Mouse (Mus musculus) MEL (cell line): ENCODE data around the gene Acot13. TPM values are rescaled to one million over a fixed set of nuclear protein-coding genes. Genes with fewer than 3 reads are reported as not detected.

Experiments
- DNase-seq: peaks from one replicate; pipeline ENCODE4 v3.0.0; 2011; ENCODE audit warnings: low read depth, low spot score
- H3K27ac ChIP-seq: 2 replicates; pipeline ENCODE4 v1.5.1; 2012; ENCODE audit warnings: low read depth, mild to moderate bottlenecking, control low read depth, low read length, moderate library complexity; ENCODE audit not compliant: control insufficient read depth
- H3K27me3 ChIP-seq, 2 experiments: fragments of 150-350 bp in 1 of 2; sonication (generic) in 1 of 2; 2 replicates each; pipeline ENCODE4 v1.6.1; 2012; ENCODE audit warnings: low read length in 2 of 2, mild to moderate bottlenecking in 2 of 2, improper control_type of control experiment in 1 of 2, moderate library complexity in 1 of 2; ENCODE audit not compliant: insufficient read depth in 2 of 2, control insufficient read depth in 1 of 2
- H3K36me3 ChIP-seq, 2 experiments: 2 replicates each; pipeline ENCODE4 v1.6.1; 2012 to 2014; ENCODE audit warnings: low read length in 2 of 2, improper control_type of control experiment in 1 of 2, inconsistent platforms in 1 of 2, mild to moderate bottlenecking in 1 of 2; ENCODE audit not compliant: insufficient read depth in 2 of 2, control insufficient read depth in 1 of 2
- H3K4me1 ChIP-seq, 2 experiments: fragments of 150-350 bp in 1 of 2; sonication (generic) in 1 of 2; 2 replicates each; pipeline ENCODE4 v1.6.1; 2012; ENCODE audit warnings: low read length in 2 of 2, improper control_type of control experiment in 1 of 2, mild to moderate bottlenecking in 1 of 2; ENCODE audit not compliant: insufficient read depth in 2 of 2, control insufficient read depth in 1 of 2
- H3K4me3 ChIP-seq, 2 experiments: fragments of 150-350 bp in 1 of 2; sonication (generic) in 1 of 2; 2 replicates each; pipeline ENCODE4 v1.5.1; 2012; ENCODE audit warnings: low read depth in 2 of 2, low read length in 2 of 2, mild to moderate bottlenecking in 2 of 2, moderate library complexity in 2 of 2, control low read depth in 1 of 2, improper control_type of control experiment in 1 of 2; ENCODE audit not compliant: control insufficient read depth in 1 of 2, insufficient read depth in 1 of 2
- H3K79me2 ChIP-seq: 2 replicates; pipeline ENCODE4 v1.6.1; 2012; ENCODE audit warnings: mild to moderate bottlenecking, low read length, moderate library complexity; ENCODE audit not compliant: control insufficient read depth, poor library complexity, insufficient read depth
- H3K9ac ChIP-seq: 2 replicates; pipeline ENCODE4 v1.6.1; 2012; ENCODE audit warnings: low read depth, mild to moderate bottlenecking, control low read depth, low read length, moderate library complexity; ENCODE audit not compliant: control insufficient read depth, poor library complexity, severe bottlenecking
- H3K9me3 ChIP-seq: fragments of 150-350 bp; sonication (generic); replicated peaks from 2 replicates; pipeline ENCODE4 v1.6.1; 2012; ENCODE audit warnings: mild to moderate bottlenecking, low read length, improper control_type of control experiment, moderate library complexity; ENCODE audit not compliant: insufficient read depth
- CHD1 ChIP-seq: IDR thresholded peaks from 2 replicates; pipeline ENCODE4 v1.6.1; 2012; ENCODE audit warnings: low read depth, mild to moderate bottlenecking, inconsistent platforms, low read length, improper control_type of control experiment
- CHD2 ChIP-seq: IDR thresholded peaks from 2 replicates; pipeline ENCODE4 v1.6.1; 2011; ENCODE audit warnings: low read length, improper control_type of control experiment
- CTCF ChIP-seq, 3 experiments: IDR thresholded peaks in 2 of 3; conservative IDR thresholded peaks in 1 of 3; 2 replicates each; pipeline ENCODE4 v1.5.1; 2011 to 2012; ENCODE audit warnings: low read length in 3 of 3, low read depth in 2 of 3, mild to moderate bottlenecking in 2 of 3, improper control_type of control experiment in 1 of 3, inconsistent platforms in 1 of 3, mixed read lengths in 1 of 3, moderate library complexity in 1 of 3; ENCODE audit not compliant: control insufficient read depth in 1 of 3, insufficient read depth in 1 of 3, poor library complexity in 1 of 3, severe bottlenecking in 1 of 3
- ELF1 ChIP-seq: IDR thresholded peaks from 2 replicates; pipeline ENCODE4 v1.6.1; 2014; ENCODE audit warnings: low read depth, mild to moderate bottlenecking, inconsistent platforms, low read length, improper control_type of control experiment, moderate library complexity
- ETS1 ChIP-seq: IDR thresholded peaks from 2 replicates; pipeline ENCODE4 v1.6.1; 2012; ENCODE audit warnings: low read depth, mild to moderate bottlenecking, inconsistent platforms, low read length, improper control_type of control experiment, moderate library complexity
- GABPA ChIP-seq: IDR thresholded peaks from 2 replicates; pipeline ENCODE4 v1.6.1; 2012; ENCODE audit warnings: low read depth, mild to moderate bottlenecking, inconsistent platforms, low read length, improper control_type of control experiment, moderate library complexity
- GATA1 ChIP-seq: IDR thresholded peaks from 2 replicates; pipeline ENCODE4 v1.6.1; 2011; ENCODE audit warnings: low read depth, low read length, improper control_type of control experiment
- JUND ChIP-seq: IDR thresholded peaks from 2 replicates; pipeline ENCODE4 v1.6.1; 2011; ENCODE audit warnings: low read depth, mild to moderate bottlenecking, improper control_type of control experiment, low read length
- KAT2A ChIP-seq: conservative IDR thresholded peaks from 2 replicates; pipeline ENCODE4 v1.6.1; 2012; ENCODE audit warnings: low read depth, low read length, improper control_type of control experiment, inconsistent platforms
- MAFK ChIP-seq: IDR thresholded peaks from 2 replicates; pipeline ENCODE4 v1.6.1; 2011; ENCODE audit warnings: low read depth, mild to moderate bottlenecking, low read length, improper control_type of control experiment, borderline replicate concordance
- MAX ChIP-seq: IDR thresholded peaks from 2 replicates; pipeline ENCODE4 v1.6.1; 2011; ENCODE audit warnings: low read length, improper control_type of control experiment
- MEF2A ChIP-seq: IDR thresholded peaks from 2 replicates; pipeline ENCODE4 v1.6.1; 2014; ENCODE audit warnings: low read depth, mild to moderate bottlenecking, inconsistent platforms, low read length, improper control_type of control experiment; ENCODE audit not compliant: poor library complexity, insufficient replicate concordance, severe bottlenecking; ENCODE audit errors: extremely low read depth
- MXI1 ChIP-seq: IDR thresholded peaks from 2 replicates; pipeline ENCODE4 v1.6.1; 2011; ENCODE audit warnings: mild to moderate bottlenecking, low read depth, low read length, improper control_type of control experiment
- MYB ChIP-seq: IDR thresholded peaks from 2 replicates; pipeline ENCODE4 v1.6.1; 2011; ENCODE audit warnings: mild to moderate bottlenecking, low read depth, low read length, improper control_type of control experiment
- POLR2A ChIP-seq, 2 experiments: IDR thresholded peaks; 2 replicates each; pipeline ENCODE4 v1.6.1; 2011 to 2012; ENCODE audit warnings: low read length in 2 of 2, mild to moderate bottlenecking in 2 of 2, control low read depth in 1 of 2, improper control_type of control experiment in 1 of 2, low read depth in 1 of 2, moderate library complexity in 1 of 2; ENCODE audit not compliant: control insufficient read depth in 1 of 2, insufficient read depth in 1 of 2, poor library complexity in 1 of 2
- POLR2AphosphoS2 ChIP-seq: IDR thresholded peaks from 2 replicates; pipeline ENCODE4 v1.6.1; 2011; ENCODE audit warnings: low read length, improper control_type of control experiment
- RAD21 ChIP-seq: IDR thresholded peaks from 2 replicates; pipeline ENCODE4 v1.6.1; 2011; ENCODE audit warnings: mild to moderate bottlenecking, low read depth, low read length, improper control_type of control experiment
- SIN3A ChIP-seq: IDR thresholded peaks from 2 replicates; pipeline ENCODE4 v1.6.1; 2012; ENCODE audit warnings: low read length, improper control_type of control experiment, inconsistent platforms
- SMC3 ChIP-seq: IDR thresholded peaks from 2 replicates; pipeline ENCODE4 v1.6.1; 2011; ENCODE audit warnings: low read depth, low read length, improper control_type of control experiment
- TBP ChIP-seq: IDR thresholded peaks from 2 replicates; pipeline ENCODE4 v1.8.0; 2011; ENCODE audit warnings: low read depth, low read length, improper control_type of control experiment
- TCF12 ChIP-seq: IDR thresholded peaks from 2 replicates; pipeline ENCODE4 v1.6.1; 2014; ENCODE audit warnings: low read depth, mild to moderate bottlenecking, inconsistent platforms, low read length, improper control_type of control experiment, moderate library complexity
- UBTF ChIP-seq: IDR thresholded peaks from 2 replicates; pipeline ENCODE4 v1.6.1; 2012; ENCODE audit warnings: low read depth, mild to moderate bottlenecking, inconsistent platforms, low read length, improper control_type of control experiment, moderate library complexity, borderline replicate concordance; ENCODE audit not compliant: insufficient read depth
- USF1 ChIP-seq: IDR thresholded peaks from 2 replicates; pipeline ENCODE4 v1.6.1; 2014; ENCODE audit warnings: low read depth, mild to moderate bottlenecking, inconsistent platforms, low read length, improper control_type of control experiment, moderate library complexity
- USF2 ChIP-seq, 2 experiments: IDR thresholded peaks; 2 replicates each; pipeline ENCODE4 v1.6.1; 2011 to 2012; ENCODE audit warnings: improper control_type of control experiment in 2 of 2, low read length in 2 of 2, borderline replicate concordance in 1 of 2, inconsistent platforms in 1 of 2, low read depth in 1 of 2, mild to moderate bottlenecking in 1 of 2; ENCODE audit not compliant: insufficient read depth in 1 of 2
- ZKSCAN1 ChIP-seq: IDR thresholded peaks from 2 replicates; pipeline ENCODE4 v1.6.1; 2012; ENCODE audit warnings: low read depth, mild to moderate bottlenecking, inconsistent platforms, low read length, improper control_type of control experiment, moderate library complexity
- ZMIZ1 ChIP-seq: IDR thresholded peaks from 2 replicates; pipeline ENCODE4 v1.6.1; 2012; ENCODE audit warnings: low read depth, mild to moderate bottlenecking, inconsistent platforms, low read length, improper control_type of control experiment, moderate library complexity
- polyA plus RNA-seq, 2 experiments: library from polyadenylated mRNA; stranded (reverse) in 1 of 2; unstranded in 1 of 2; fragments of >175 nt in 1 of 2; fragments of >200 nt in 1 of 2; gene quantifications; 2 replicates each; pipeline versions ENCODE4 v1.2.1 to v1.2.4; 2012; ENCODE audit warnings: low replicate concordance in 2 of 2, low read depth in 1 of 2; ENCODE audit not compliant: insufficient read length in 2 of 2, insufficient read depth in 1 of 2, missing spikeins in 1 of 2
- total RNA-seq: library from RNA; depleted of rRNA; stranded (reverse); fragments of 300-350 nt; gene quantifications from 2 replicates; pipeline ENCODE4 v1.2.3, GENCODE M21; 2012

Gene Acot13
- total and polyA plus RNA-seq, 3 experiments, result 51.8 to 57.3 TPM; not detected in 1

DNA sequence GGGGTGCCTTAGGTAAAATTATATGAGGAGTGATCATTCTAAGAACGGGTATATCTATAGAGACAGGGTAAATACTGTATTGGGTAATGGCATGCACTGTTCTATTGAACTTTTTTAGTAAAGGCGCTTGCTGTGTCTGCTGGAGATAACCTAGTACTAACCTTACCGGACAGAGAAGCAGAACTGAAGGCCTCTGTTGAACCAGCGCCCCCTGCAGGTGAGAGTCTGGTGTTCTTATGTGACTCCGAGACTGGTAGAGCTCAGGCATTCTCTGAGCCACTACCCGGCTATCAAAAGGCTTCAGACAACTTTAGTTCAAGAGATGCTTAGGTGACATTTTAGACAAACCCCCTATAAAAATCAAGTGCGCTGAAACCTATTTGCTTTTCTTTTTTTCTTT lies 31.2 kb upstream of the Acot13 start:
- Histone ChIP-seq H3K4me1 (peaks cover 0 to 3% of the 10 kb centered on the region in 2 experiments; a peak in 1 of 4 replicates), H3K4me3 (no peak overlapping the region), H3K27me3 (no peaks in the 10 kb centered on the region; a peak in 1 of 4 replicates), H3K9ac (no peak overlapping the region), H3K36me3 (no peaks in the 10 kb centered on the region), H3K9me3 (no peaks in the 10 kb centered on the region), H3K27ac (no peak overlapping the region), H3K79me2 (no peaks in the 10 kb centered on the region)
- TF ChIP-seq GABPA, result no peak
- peak; percentile 43 for TF ChIP-seq RAD21
- TF ChIP-seq CTCF (IDR thresholded peaks at IDR 0.05 in 2 of 3, conservative IDR thresholded peaks at IDR 0.05 in 1 of 3; ENCODE audit: control insufficient read depth in 1 of 3, insufficient read depth in 1 of 3, low read depth in 2 of 3, low read length in 3 of 3, poor library complexity in 1 of 3, severe bottlenecking in 1 of 3), result peak; percentile 67 to 72 (median 68)
- peak; percentile 55 for TF ChIP-seq SMC3
- TF ChIP-seq MAX, result no peak
- no peak for TF ChIP-seq JUND
- DNase-seq, result peak; percentile 70

DNA sequence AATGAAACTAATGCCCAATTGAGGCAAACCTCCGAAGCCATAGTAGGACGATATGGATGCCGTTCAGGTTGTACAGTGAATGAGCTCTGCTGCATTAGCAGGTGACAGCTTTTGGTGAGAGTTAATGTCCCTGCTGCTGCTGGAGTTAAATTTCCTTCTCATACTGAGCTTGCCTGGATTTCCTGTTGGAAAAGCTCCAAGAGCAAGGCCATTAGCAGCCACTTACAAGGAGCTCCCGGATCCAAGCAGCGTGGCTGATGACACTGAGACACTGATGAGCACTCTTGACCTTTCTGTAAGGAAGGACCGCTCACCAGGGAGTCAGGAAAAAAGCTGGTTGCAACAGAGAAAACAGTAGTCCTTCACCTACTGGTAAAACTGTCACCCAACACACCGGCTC lies 30.7 kb upstream of the Acot13 start:
- Histone ChIP-seq H3K27me3 (no peaks in the 10 kb centered on the region; a peak in 1 of 4 replicates), H3K9me3 (no peaks in the 10 kb centered on the region), H3K4me1 (peaks cover 0 to 3% of the 10 kb centered on the region in 2 experiments; a peak in 1 of 4 replicates), H3K27ac (no peak overlapping the region), H3K36me3 (no peaks in the 10 kb centered on the region), H3K4me3 (no peak overlapping the region)
- DNase-seq, result no peak
- TF ChIP-seq SMC3 (no peak), TBP (no peak), CHD2 (no peak), MEF2A (no peak), USF1 (no peak), MXI1 (no peak), ZMIZ1 (no peak)
- TF ChIP-seq, all 39 proteins: peak for 0
- H3K9ac ChIP-seq, result no peak overlapping the region
- H3K79me2 ChIP-seq, result no peaks in the 10 kb centered on the region

GRCm38 (mm10) chr13:24861084-24861483 lies 29.7 kb upstream of the Acot13 start:
- H3K27ac ChIP-seq, result no peak overlapping the region
- DNase-seq, result no peak
- no peaks in the 10 kb centered on the region for H3K9me3 ChIP-seq
- no peaks in the 10 kb centered on the region for H3K4me1 ChIP-seq
- no peak overlapping the region for H3K9ac ChIP-seq
- no peaks in the 10 kb centered on the region for H3K36me3 ChIP-seq
- H3K27me3 ChIP-seq, result no peaks in the 10 kb centered on the region; a peak in 1 of 4 replicates
- no peaks in the 10 kb centered on the region for H3K79me2 ChIP-seq
- H3K4me3 ChIP-seq, result no peak overlapping the region
- TF ChIP-seq ZKSCAN1, result no peak
- no peak for TF ChIP-seq SIN3A
- TF ChIP-seq POLR2AphosphoS2, result no peak
- TF ChIP-seq ETS1, result no peak
- no peak for TF ChIP-seq POLR2A (IDR thresholded peaks at IDR 0.05; ENCODE audit: control insufficient read depth in 1 of 2, insufficient read depth in 1 of 2, low read depth in 1 of 2, low read length in 2 of 2, poor library complexity in 1 of 2)
- no peak for TF ChIP-seq MYB
- no peak for TF ChIP-seq KAT2A
- no peak for TF ChIP-seq MAFK
- TF ChIP-seq CHD1, result no peak
- TF ChIP-seq USF2 (IDR thresholded peaks at IDR 0.05; ENCODE audit: borderline replicate concordance in 1 of 2, insufficient read depth in 1 of 2, low read depth in 1 of 2, low read length in 2 of 2), result no peak
- TF ChIP-seq ELF1, result no peak
- no peak for TF ChIP-seq UBTF
- no peak for TF ChIP-seq USF1
- no peak for TF ChIP-seq MXI1
- TF ChIP-seq CHD2, result no peak
- no peak for TF ChIP-seq MAX
- no peak for TF ChIP-seq TCF12
- no peak for TF ChIP-seq ZMIZ1
- TF ChIP-seq GATA1, result no peak
